Mouse (Mus musculus): ENCODE results near the gene 4921536K21Rik.

Gene 4921536K21Rik

DNA sequence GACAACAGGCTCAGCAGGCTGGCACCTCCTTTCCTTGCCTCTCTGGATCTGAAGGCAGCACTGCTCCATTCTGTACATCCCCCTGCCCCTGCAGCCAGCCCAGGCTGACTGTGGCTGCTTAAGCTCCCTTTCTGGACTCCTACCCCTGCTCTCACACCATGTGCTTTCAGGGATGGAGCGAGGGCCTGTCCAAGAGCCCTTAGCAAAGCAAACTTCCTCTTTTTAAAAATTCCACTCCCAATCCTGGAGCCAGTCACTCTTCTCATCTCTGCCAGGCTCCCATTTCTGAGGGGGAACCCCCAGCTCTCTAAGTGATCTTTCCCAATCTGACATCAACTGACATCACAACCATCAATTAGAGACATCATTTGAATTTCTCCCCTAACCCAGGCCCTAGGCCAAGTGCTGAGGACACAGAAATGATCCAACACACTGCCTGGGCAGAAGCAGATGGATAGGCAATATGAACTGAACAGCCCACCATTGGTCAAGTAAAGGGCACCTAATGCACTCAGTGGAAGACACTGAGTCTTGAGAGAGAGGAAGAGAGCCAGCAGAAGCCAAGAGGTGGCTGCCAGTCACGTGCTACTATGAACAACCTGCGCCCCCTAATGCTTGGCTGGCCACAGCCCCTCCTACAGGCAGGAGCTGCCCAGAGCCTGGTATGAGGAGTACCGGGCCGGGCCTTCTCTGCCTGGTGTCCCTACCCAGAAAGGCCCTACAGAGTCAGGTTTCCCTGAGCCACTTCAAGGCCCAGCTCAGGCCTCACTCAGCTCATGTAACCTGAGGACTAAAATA, 15.8 kb upstream of the 4921536K21Rik start:
- DNase-seq (ENCODE audit: low spot score) = no peak

GRCm38 (mm10) chr11:3909236-3909635, 14.3 kb upstream of the 4921536K21Rik start:
- DNase-seq (ENCODE audit: low spot score) = no peak

DNA sequence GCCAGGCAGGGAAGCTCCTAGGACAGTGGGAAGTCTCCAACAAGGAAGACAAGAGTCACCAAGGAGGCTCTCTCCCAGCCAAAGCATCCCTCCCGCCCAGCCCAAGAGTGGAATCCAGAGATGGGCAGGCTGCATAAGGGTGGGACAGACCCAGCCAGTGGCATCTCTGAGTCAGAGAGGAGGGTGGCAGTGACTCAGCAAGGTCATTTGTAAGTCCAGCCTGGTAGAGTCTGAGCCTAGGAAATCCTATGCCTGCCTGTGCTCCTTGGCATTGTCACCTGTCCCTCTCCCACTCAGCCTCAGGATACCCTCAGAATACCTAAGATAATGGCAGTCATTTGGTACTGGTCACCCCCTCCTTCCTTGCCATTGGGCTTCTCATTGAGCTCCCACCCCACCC, 10.5 kb upstream of the 4921536K21Rik start:
- no peak for DNase-seq (ENCODE audit: low spot score)

DNA sequence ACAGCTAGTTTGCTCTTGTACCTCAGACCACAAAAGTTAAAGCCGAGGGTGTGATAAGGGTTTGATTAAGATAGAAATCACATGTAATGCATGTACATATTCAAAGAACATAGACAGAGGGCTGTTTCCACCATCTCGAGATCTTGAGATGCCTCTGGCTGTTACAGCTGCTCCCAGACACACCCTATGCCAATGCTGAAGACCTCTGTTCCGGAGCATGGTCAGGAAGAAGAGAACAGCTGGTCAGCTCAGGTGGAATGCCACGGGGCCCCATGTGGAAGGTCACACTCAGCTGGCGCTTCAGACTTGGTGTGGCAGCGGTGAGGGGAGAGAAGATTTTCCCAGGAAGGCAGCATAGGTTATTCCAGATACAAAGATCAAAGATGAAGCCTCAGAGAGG, 9.8 kb upstream of the 4921536K21Rik start:
- no peak for DNase-seq (ENCODE audit: low spot score)

GRCm38 (mm10) chr11:3903046-3903445, 8.1 kb upstream of the 4921536K21Rik start:
- DNase-seq (ENCODE audit: low spot score) = no peak

DNA sequence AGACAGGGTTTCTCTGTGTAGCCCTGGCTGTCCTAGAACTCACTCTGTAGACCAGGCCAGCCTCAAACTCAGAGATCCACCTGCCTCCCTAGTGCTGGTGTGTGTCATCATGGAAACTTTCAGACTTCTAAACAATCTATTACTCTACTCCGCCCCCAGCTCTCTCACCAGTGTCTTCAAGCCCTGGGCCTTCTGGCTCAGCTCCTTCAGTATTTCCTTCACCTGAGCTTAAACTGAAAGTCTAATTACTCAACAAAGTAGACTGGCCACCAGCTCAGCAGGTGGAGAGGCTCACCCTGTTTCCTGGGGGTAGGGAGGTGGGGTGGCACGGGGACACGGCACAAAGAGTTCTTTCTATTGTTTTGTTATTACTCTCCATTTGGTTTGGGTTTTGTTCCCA, 7.6 kb upstream of the 4921536K21Rik start:
- no peak for DNase-seq (ENCODE audit: low spot score)

- DNase-seq (ENCODE audit: low spot score) = no peak
These were observed 5.4 kb upstream of the 4921536K21Rik start for GRCm38 (mm10) chr11:3900296-3900695.

- no peak for DNase-seq (ENCODE audit: low spot score)
These were observed 1.0 kb upstream of the 4921536K21Rik start for GRCm38 (mm10) chr11:3895933-3896332.

- DNase-seq (ENCODE audit: low spot score) = no peak
These were observed 560 bp upstream of the 4921536K21Rik start for GRCm38 (mm10) chr11:3895458-3895857.

DNA sequence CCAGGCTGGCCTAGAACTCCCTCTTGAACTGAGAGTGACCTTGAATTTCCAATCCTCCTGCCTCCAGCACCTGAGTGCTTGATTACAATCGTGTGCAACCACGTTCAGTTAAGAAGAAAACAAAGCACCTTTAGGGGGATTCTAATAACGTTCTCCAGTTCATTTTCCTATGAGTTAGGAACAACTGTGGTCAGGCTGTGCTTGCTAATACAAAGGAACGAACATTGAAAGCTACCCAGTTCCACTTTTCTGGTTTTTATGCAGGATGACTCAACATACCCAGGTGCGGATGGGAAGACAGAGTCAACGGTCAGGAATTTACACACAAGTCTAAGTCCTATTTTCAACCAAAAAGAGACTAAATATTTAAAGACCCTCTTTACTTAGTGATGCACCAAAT, 928 bp downstream of the 4921536K21Rik start:
- DNase-seq (ENCODE audit: low spot score) = no peak

DNA sequence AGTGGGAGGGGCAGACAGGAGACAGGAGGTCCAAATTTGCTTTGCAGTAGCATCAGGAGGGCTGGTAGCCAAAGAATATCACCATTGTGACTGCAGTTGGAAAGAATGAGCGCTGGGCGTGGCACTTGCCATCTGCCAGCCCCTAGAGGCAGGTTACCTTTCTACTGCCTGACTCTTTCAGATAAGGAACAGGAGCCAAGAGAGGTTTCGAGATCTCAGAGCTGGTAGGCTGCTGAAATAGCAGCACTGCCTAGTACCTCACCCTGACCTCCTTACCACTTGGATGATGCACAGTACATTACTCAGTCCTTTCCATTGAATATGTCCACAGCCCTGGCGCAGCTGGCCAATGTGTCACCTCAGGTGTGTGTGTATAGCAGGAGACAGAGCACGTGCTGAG, 7.6 kb downstream of the 4921536K21Rik start:
- no peak for DNase-seq (ENCODE audit: low spot score)

- no peak for DNase-seq (ENCODE audit: low spot score)
These were observed 11.2 kb downstream of the 4921536K21Rik start for GRCm38 (mm10) chr11:3883711-3884110.

- no peak for DNase-seq (ENCODE audit: low spot score)
These were observed 15.1 kb downstream of the 4921536K21Rik start for GRCm38 (mm10) chr11:3879836-3880235.

DNA sequence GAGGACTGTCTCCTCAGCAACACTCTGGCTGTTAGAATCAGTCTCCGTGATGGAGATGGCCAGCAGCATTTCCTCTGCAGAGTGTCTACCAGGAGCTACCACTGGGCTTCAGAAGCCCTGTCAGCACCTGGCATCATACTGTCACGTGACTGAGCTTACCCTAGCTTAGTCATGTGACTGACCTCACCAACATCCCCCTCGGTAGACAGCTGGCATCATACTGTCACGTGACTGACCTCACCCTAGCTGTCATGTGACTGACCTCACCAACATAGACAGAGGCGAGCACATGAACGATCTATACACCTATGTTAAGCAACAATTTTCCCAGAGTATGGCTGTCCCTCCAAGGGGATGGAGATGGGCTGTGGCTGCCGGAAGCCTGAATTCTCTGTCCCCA, 16.2 kb downstream of the 4921536K21Rik start:
- no peak for DNase-seq (ENCODE audit: low spot score)

GRCm38 (mm10) chr11:3876419-3876818, 18.5 kb downstream of the 4921536K21Rik start:
- no peak for DNase-seq (ENCODE audit: low spot score)

- no peak for DNase-seq (ENCODE audit: low spot score)
These were observed 30.6 kb downstream of the 4921536K21Rik start for GRCm38 (mm10) chr11:3864343-3864742.

DNA sequence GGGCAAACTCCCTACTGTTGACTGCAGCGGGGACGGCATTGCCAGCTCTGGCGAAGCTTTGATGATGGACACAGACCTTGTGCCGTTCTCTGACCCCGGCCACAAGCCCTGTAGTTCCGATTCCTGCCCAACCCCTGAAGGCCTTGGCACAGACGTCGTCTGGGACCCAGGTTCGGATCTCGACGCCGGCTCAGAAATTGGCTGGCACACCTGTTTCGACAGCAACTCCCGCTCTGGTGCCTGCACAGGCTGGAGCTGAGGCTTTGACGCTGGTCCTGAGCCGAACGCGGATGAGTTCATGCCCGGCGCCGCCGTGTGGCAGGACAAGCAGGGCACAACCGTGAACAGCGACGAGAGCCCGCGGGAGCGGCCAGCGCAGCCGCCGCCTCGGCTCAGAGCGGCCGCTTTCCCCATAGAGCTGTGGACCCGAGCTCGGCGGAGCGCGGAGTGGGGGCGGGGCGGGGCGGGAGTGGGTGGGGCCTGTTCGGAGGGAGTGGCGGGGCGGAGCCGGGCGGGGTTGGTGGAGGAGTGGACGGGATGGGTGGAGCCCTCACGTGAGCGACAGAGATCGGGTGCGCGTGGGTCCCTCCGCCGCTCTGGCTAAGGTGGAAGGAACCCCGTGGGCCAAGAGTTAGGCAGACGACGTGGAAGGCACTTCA, 31.3 kb downstream of the 4921536K21Rik start, which contains the start of gene Osbp2:
TSS of gene Osbp2 (minus strand) at position 450 of the 659 bp plus-strand sequence.
- DNase-seq (ENCODE audit: low spot score) = peak; percentile 20

- DNase-seq (ENCODE audit: low spot score) = no peak
These were observed 32.0 kb downstream of the 4921536K21Rik start for GRCm38 (mm10) chr11:3862661-3863453.

- no peak for DNase-seq (ENCODE audit: low spot score)
These were observed 34.5 kb downstream of the 4921536K21Rik start for GRCm38 (mm10) chr11:3860361-3860760.

- DNase-seq (ENCODE audit: low spot score) = no peak
These were observed 35.1 kb downstream of the 4921536K21Rik start for GRCm38 (mm10) chr11:3859778-3860177.

DNA sequence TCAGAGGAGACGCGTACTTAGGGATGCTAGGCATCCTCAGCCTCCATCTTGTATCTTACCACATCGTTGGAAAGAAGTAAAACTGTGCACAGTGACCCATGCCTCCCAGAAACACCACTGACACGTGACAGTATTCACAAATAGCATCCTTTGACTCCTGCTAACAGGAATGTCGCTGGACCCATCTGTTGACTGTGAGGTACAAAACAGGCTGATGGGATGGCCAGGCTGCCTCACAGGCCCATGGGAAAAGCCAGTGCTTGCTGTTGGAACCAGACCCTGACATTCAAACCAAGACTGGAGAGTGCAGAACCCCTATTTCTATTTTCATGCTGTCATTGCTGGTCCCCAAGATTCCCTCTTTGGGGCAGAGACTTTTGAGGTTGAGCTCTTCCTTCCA, 37.0 kb downstream of the 4921536K21Rik start:
- no peak for DNase-seq (ENCODE audit: low spot score)

GRCm38 (mm10) chr11:3855846-3856245, 39.1 kb downstream of the 4921536K21Rik start:
- no peak for DNase-seq (ENCODE audit: low spot score)

DNA sequence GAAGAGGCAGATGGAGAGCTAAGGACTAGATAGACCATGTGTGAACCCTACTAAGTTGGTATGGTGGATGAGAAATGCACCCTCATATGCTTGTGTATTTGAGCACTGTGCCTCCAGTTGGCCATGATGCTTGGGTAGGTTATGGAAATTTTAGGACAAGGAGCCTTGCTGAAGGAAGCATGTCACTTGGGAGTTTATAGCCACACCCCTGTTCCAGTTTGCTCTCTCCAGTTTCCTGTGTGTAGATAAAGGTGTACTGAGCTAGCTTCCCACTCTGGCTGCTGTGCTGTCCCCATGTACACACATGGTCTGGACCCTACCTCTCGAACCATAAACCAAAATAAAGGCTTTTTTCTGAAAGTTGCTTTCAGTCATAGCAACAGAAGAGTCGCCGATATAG, 40.7 kb downstream of the 4921536K21Rik start:
- no peak for DNase-seq (ENCODE audit: low spot score)
